Mouse (Mus musculus) embryonic facial prominence, embryonic 13.5 days (tissue): ENCODE data around the gene Tomm34. TPM values are rescaled to one million over a fixed set of nuclear protein-coding genes. Genes with fewer than 3 reads are reported as not detected.

Experiments
- ATAC-seq: fragments of 200-750 bp; cut with Nextera tagmentation; 2 replicates; pipeline ENCODE4 v1.8.0; 2017; ENCODE audit warnings: low read depth; ENCODE audit not compliant: insufficient number of reproducible peaks, insufficient read depth, low FRiP score, low TSS enrichment
- H3K27ac ChIP-seq: fragments of 300-500 bp; sonication (generic); 2 replicates; pipeline ENCODE4 v1.5.1; 2015; ENCODE audit warnings: moderate library complexity, mild to moderate bottlenecking, inconsistent platforms
- H3K27me3 ChIP-seq: fragments of 300-500 bp; sonication (generic); 2 replicates; pipeline ENCODE4 v1.6.1; 2015; ENCODE audit warnings: mild to moderate bottlenecking, inconsistent platforms
- H3K36me3 ChIP-seq: fragments of 300-500 bp; sonication (generic); 2 replicates; pipeline ENCODE4 v1.6.1; 2015; ENCODE audit warnings: mild to moderate bottlenecking, inconsistent platforms
- H3K4me1 ChIP-seq: fragments of 300-500 bp; sonication (generic); 2 replicates; pipeline ENCODE4 v1.6.1; 2015; ENCODE audit warnings: inconsistent platforms
- H3K4me2 ChIP-seq: fragments of 300-500 bp; sonication (generic); 2 replicates; pipeline ENCODE4 v1.6.1; 2015; ENCODE audit warnings: moderate library complexity, mild to moderate bottlenecking, inconsistent platforms
- H3K4me3 ChIP-seq: fragments of 300-500 bp; sonication (generic); 2 replicates; pipeline ENCODE4 v1.5.1; 2015; ENCODE audit warnings: mild to moderate bottlenecking, inconsistent platforms
- H3K9ac ChIP-seq: fragments of 300-500 bp; sonication (generic); 2 replicates; pipeline ENCODE4 v1.6.1; 2015; ENCODE audit warnings: mild to moderate bottlenecking, inconsistent platforms
- H3K9me3 ChIP-seq: fragments of 300-500 bp; sonication (generic); 2 replicates; pipeline ENCODE4 v1.6.1; 2016; ENCODE audit warnings: inconsistent platforms
- WGBS: fragments of 180-500 bp; shearing (Covaris S2); methylation state at CpG from one replicate; pipeline ENCODE4 v1.1.7; 2015; ENCODE audit warnings: mixed read lengths; 5-methylcytosine and 5-hydroxymethylcytosine counted together
- polyA plus RNA-seq: library from polyadenylated mRNA; unstranded; fragments of >200 nt; fragmentation: Nextera tagmentation; extraction: Ambion mirVana; gene quantifications from 2 replicates; pipeline ENCODE4 v1.2.1, GENCODE M21; 2015

The Tomm34 gene
- 59.1 and 59.3 TPM in 2 replicates for polyA plus RNA-seq

DNA sequence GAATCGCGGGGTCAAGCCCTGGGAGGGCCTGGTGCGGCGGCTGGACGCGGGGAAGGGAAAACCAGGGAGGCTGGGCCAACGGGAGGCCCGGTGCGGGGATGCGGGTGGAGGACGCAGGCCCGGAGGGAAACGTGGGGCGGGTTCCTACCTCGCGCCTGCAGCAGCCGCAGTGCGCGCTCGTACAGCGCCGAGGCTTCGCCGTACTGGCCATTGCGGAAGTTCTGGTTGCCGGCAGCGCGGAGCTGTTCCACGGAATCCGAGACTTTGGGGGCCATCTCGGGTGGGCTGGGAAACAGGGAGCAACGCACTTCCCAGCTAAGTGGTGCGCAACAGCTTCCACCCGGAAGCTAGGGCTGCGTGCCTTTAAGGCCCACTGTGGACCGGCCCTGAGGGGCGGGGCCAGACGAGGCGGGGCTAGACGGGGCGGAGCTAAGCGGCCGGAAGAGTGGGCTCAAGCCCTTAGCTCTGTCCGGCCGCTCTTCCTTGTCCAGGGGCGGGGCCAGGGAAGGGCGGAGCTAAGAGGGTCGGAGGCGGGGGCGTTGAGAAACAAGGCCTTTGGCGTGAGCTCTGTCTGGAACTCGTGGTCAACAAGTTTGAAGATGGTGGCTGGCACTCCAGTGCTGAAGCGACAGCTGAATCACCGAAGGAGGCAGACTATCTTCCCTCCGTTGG is at the start of gene Tomm34:
Gene Tomm34, minus strand, starts transcription at position 405 of the 672 bp plus-strand sequence.
- ATAC-seq: peak; percentile 92
- Histone ChIP-seq H3K4me1 (peaks cover 39% of the 10 kb centered on the region), H3K9me3 (no peaks in the 10 kb centered on the region), H3K9ac (peak within 1 kb of the TSS; percentile 93), H3K27ac (peak within 1 kb of the TSS; percentile 88), H3K36me3 (peaks cover 10% of the 10 kb centered on the region), H3K4me2 (peak within 1 kb of the TSS; percentile 89), H3K4me3 (peak within 1 kb of the TSS; percentile 95), H3K27me3 (no peaks in the 10 kb centered on the region)
- WGBS: 1% methylated on average over 53 of the region's 55 CpGs

GRCm38 (mm10) chr2:164119503-164119902 is 48.5 kb upstream of the Tomm34 start:
- Histone ChIP-seq H3K27me3 (no peaks in the 10 kb centered on the region), H3K9ac (no peak overlapping the region), H3K4me1 (0 out of 2 replicates have a peak, but pooled peaks cover 6% of the 10 kb centered on the region), H3K4me3 (no peak overlapping the region), H3K4me2 (no peak overlapping the region), H3K27ac (no peak overlapping the region), H3K36me3 (peaks cover 36% of the 10 kb centered on the region), H3K9me3 (no peaks in the 10 kb centered on the region)
- WGBS: 90% methylated on average over 6 of the region's 6 CpGs
- no peak for ATAC-seq

DNA sequence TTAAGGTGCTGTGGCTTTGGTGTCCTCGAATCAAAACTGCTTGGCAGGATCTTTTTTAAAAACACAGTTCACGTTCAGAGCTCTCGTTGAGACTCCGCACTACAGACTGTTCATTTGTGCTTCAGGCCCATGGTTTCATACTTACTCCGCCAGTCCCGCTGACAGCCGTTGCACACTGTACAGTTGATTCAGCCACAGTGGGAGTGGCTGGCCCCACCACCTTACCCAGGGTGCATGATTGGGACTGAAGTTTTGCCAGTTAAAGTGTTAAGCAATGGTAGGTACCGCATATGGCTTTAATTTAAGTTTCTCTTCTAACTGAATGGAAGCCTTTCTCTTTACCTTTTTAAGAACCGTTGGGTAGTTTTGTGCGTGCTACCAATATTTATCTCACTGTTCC is 44.6 kb upstream of the Tomm34 start:
- no peak for ATAC-seq

DNA sequence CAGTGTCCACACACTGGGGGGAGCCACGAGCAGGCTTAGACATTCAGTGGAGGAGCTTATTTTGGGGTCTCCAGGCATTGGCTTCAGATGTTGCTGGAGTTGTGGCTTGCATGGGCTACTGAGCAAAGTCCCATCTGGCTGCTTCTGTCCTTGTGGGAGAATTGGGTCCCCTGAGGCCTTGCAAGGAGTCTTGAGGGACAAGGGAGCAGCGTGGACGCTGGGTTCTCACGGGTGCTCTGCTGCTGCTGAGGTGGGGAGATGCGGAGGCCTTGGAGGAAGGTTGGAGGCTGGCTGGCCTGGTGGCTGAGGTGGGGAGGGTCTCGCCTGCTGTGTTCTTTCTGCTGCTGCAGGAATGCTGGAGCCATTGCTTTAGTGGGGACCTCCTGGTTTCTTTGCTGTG is 43.1 kb upstream of the Tomm34 start:
- no peak overlapping the region for H3K27ac ChIP-seq
- peaks cover 15% of the 10 kb centered on the region for H3K36me3 ChIP-seq
- 91% methylated on average over 6 of the region's 6 CpGs for WGBS

More for the DNA sequence above, 44.6 kb upstream of the Tomm34 start:
- Histone ChIP-seq H3K27me3 (no peaks in the 10 kb centered on the region), H3K4me1 (0 out of 2 replicates have a peak, but pooled peaks cover 6% of the 10 kb centered on the region), H3K9me3 (no peaks in the 10 kb centered on the region), H3K4me2 (no peak overlapping the region), H3K36me3 (peaks cover 29% of the 10 kb centered on the region), H3K27ac (peak overlapping the region; percentile 52), H3K4me3 (no peak overlapping the region), H3K9ac (no peak overlapping the region)
- 64% methylated on average over 10 of the region's 10 CpGs for WGBS

DNA sequence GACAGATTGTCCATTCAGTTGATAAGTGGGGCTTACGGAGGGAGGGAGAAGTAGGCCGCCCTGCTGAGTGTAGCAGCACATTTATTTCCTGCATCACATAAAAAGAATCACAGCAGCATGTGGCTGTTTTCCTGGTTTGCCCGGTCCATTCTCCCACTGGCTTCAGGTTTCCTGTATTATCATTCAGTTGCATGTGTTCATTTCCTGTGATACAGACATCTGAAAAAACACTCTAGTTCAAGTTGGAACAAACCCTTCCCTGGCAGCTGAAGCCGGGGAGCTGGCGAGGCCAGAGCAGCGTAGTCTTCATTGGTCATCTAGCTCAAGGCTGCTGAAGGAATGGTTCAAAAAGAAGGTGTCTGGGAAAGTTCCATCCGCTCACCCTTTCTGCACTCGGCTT is 40.6 kb upstream of the Tomm34 start:
- Histone ChIP-seq H3K36me3 (peaks cover 6% of the 10 kb centered on the region; the same call in 1 of the 2 replicates), H3K9ac (no peak overlapping the region), H3K27me3 (no peaks in the 10 kb centered on the region), H3K27ac (no peak overlapping the region), H3K4me1 (peaks cover 35% of the 10 kb centered on the region), H3K9me3 (no peaks in the 10 kb centered on the region), H3K4me2 (no peak overlapping the region), H3K4me3 (no peak overlapping the region)
- no peak for ATAC-seq
- WGBS: 88% methylated on average over 8 of the region's 8 CpGs

More for the DNA sequence above, 43.1 kb upstream of the Tomm34 start:
- no peak for ATAC-seq
- no peak overlapping the region for H3K4me2 ChIP-seq
- no peaks in the 10 kb centered on the region for H3K27me3 ChIP-seq
- no peak overlapping the region for H3K4me3 ChIP-seq
- no peaks in the 10 kb centered on the region for H3K9me3 ChIP-seq
- H3K9ac ChIP-seq: no peak overlapping the region
- peaks cover 15% of the 10 kb centered on the region for H3K4me1 ChIP-seq

DNA sequence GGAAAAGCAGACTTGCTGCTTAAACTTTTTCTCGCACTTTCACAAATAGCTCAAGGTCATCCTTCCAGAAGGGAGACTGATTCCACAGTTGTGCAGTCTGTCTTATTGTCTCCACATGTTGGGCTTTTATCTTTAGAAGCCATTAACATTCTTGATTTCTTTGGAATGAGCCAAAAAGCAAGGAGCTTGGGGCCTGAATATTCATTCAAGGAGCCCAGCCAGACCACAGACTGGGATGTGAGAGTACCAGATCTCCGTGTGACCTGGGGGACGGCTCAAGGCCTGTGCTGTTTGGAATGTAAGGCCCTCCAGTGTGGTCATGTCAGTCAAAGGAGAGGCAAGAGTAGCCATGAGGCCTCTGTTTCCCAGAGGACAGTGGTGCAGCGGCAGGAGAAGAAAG is 37.5 kb upstream of the Tomm34 start:
- Histone ChIP-seq H3K4me2 (no peak overlapping the region), H3K9me3 (no peaks in the 10 kb centered on the region), H3K4me3 (no peak overlapping the region), H3K27me3 (no peaks in the 10 kb centered on the region), H3K4me1 (peaks cover 28% of the 10 kb centered on the region), H3K36me3 (peaks cover 12% of the 10 kb centered on the region; the same call in 1 of the 2 replicates), H3K9ac (no peak overlapping the region), H3K27ac (peak overlapping the region; percentile 73)
- WGBS: 35% methylated on average over 4 of the region's 4 CpGs
- ATAC-seq: no peak

GRCm38 (mm10) chr2:164107125-164107874 is 36.3 kb upstream of the Tomm34 start:
- Histone ChIP-seq H3K4me2 (no peak overlapping the region), H3K9ac (no peak overlapping the region), H3K36me3 (peaks cover 14% of the 10 kb centered on the region), H3K9me3 (no peaks in the 10 kb centered on the region), H3K27ac (peak overlapping the region; percentile 66), H3K4me1 (peaks cover 28% of the 10 kb centered on the region), H3K27me3 (no peaks in the 10 kb centered on the region), H3K4me3 (no peak overlapping the region)
- WGBS: 72% methylated on average over 16 of the region's 16 CpGs
- no peak for ATAC-seq

DNA sequence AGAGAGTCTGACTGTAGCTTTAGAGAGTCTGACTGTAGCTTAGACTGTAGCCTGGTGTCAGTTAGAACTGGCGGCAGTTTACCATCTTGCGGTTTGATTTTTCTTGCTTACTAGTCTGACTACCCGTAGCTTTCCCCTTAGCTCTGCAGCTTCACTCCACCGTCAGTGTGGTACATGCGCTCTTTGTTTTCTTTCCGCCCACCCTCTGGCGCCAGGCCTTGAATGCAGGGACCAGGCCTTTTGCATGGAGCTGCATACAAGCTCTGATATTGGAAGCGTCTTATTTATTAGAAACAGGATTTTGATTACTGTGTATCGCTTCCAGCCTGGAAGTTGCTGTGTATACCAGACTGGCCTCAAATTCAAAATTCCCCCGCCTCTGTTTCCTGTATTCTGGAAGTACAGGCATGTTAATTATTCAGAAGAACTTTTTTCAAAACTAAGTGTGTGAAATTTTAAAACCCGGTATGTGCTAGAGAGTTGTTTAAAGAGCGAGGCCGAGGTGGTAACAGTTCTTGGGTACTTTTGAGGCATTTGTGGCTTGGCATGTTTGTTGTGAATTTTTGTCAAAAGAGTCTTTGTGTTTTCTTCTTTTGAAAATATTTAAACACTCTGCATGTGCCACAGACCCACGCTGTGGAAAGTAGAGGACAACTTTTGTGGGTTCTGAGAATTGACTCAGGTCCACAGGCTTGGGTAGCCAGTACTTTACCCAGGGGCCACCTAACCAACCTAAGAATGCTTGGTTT is 35.5 kb upstream of the Tomm34 start:
- peaks cover 23% of the 10 kb centered on the region for H3K36me3 ChIP-seq
- no peaks in the 10 kb centered on the region for H3K9me3 ChIP-seq
- no peak overlapping the region for H3K9ac ChIP-seq
- no peak for ATAC-seq
- H3K27ac ChIP-seq: peak overlapping the region; percentile 66
- 68% methylated on average over 14 of the region's 14 CpGs for WGBS
- no peak overlapping the region for H3K4me3 ChIP-seq
- no peaks in the 10 kb centered on the region for H3K27me3 ChIP-seq
- H3K4me2 ChIP-seq: no peak overlapping the region
- H3K4me1 ChIP-seq: peaks cover 28% of the 10 kb centered on the region

- Histone ChIP-seq H3K27ac (no peak overlapping the region), H3K4me1 (peaks cover 16% of the 10 kb centered on the region), H3K4me3 (no peak overlapping the region), H3K4me2 (no peak overlapping the region), H3K9ac (no peak overlapping the region), H3K9me3 (no peaks in the 10 kb centered on the region), H3K27me3 (no peaks in the 10 kb centered on the region), H3K36me3 (peaks cover 48% of the 10 kb centered on the region)
- ATAC-seq: no peak
- WGBS: 30% methylated on average over 4 of the region's 4 CpGs
Measured at GRCm38 (mm10) chr2:164103501-164103900, 32.5 kb upstream of the Tomm34 start.

DNA sequence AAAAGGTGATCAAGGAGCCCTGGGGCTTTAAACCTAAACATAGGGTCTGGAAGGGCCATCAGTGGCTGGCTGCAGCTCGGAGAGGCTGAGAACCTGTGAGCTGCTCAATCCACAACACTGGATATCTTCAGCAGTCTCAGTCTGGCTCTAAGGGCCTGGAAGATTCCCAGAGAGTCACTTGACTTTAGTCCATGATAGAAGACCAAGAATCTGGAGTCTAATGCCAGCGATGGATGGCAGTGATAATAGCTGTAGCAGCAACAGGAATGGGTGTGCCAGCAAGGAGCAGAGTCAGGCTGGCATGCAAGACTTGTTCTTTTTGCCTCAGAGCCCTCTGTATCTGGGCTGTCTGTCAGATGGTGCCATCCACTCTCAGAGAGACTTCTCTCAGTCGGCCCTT is 31.4 kb upstream of the Tomm34 start:
- WGBS: 87% methylated on average over 3 of the region's 3 CpGs
- Histone ChIP-seq H3K4me1 (peaks cover 7% of the 10 kb centered on the region), H3K9ac (no peak overlapping the region), H3K27me3 (no peaks in the 10 kb centered on the region), H3K4me3 (no peak overlapping the region), H3K9me3 (no peaks in the 10 kb centered on the region), H3K36me3 (peaks cover 54% of the 10 kb centered on the region), H3K4me2 (no peak overlapping the region), H3K27ac (no peak overlapping the region)
- no peak for ATAC-seq

- Histone ChIP-seq H3K27me3 (no peaks in the 10 kb centered on the region), H3K9ac (no peak overlapping the region), H3K4me3 (no peak overlapping the region), H3K9me3 (no peaks in the 10 kb centered on the region), H3K36me3 (peaks cover 54% of the 10 kb centered on the region), H3K27ac (no peak overlapping the region), H3K4me1 (peaks cover 2% of the 10 kb centered on the region), H3K4me2 (no peak overlapping the region)
- no peak for ATAC-seq
- WGBS: 93% methylated on average over 1 of the region's 1 CpGs
Measured at GRCm38 (mm10) chr2:164101936-164102335, 31.0 kb upstream of the Tomm34 start.
